Comparison of ENCODE assay signal across 11 mouse cellular contexts in the genomic region with DNA sequence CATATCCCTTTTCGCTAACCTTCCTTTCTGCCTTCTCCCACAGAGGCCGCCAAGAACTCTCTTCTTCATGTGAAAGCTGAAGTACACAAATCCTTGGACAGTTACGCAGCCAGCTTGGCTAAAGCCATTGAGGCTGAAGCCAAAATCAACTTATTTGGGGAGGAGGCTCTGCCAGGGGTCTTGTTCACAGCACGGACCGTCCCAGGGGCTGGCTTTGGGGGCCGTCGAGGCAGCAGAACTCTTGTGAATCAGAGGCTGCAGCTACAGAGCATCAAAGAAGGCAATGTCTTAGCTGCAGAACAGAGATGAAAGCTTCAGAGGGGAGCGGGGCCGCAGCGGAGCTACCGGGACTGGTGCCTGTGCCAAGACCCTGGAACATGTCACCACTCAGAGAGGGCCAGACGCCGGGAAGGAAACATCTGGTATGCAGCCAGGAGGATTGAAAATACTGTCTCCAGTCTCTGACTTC. TPM values are rescaled to one million over a fixed set of nuclear protein-coding genes. Genes with fewer than 3 reads are reported as not detected.
DNase-seq lines count a peak whose midpoint lies in the region; ATAC-seq lines count a peak whose summit lies in the region.
"Had no signal": no experiment of that assay in that cellular context is flagged by ENCODE, and none has a peak within 500 bp of the region (broad histone marks: within the 10 kb centered on the region; RNA-seq: fewer than 3 reads in every experiment).

No protein-coding gene starts in this region.

- no peaks in the 10 kb centered on the region; the same call in 1 of the 2 replicates for H3K36me3 ChIP-seq in heart, embryonic 11.5 days (ENCODE audit: control insufficient read depth, insufficient read depth, low read length)
- H3K36me3 ChIP-seq in intestine, embryonic 15.5 days, result peaks cover 3% of the 10 kb centered on the region; the same call in 1 of the 2 replicates

- no peak overlapping the region for H3K27ac ChIP-seq in heart, embryonic 11.5 days (ENCODE audit: low read depth, low read length)
- H3K27ac ChIP-seq in intestine, embryonic 15.5 days, result peak overlapping the region; percentile 64
- H3K27ac ChIP-seq: neural tube, embryonic 13.5 days had no signal

- H3K27me3 ChIP-seq in heart, embryonic 11.5 days (ENCODE audit: control insufficient read depth, insufficient read depth, low read length), result no peaks in the 10 kb centered on the region
- no peaks in the 10 kb centered on the region for H3K27me3 ChIP-seq in intestine, embryonic 15.5 days (replicated peaks)
- H3K27me3 ChIP-seq: neural tube, embryonic 13.5 days had no signal

- WGBS in heart, embryonic 11.5 days (ENCODE audit: insufficient replicate concordance), result 76% methylated on average over 13 of the region's 13 CpGs
- WGBS in intestine, embryonic 15.5 days, result 63% methylated on average over 13 of the region's 13 CpGs

- no peak overlapping the region for H3K4me3 ChIP-seq in heart, embryonic 11.5 days (ENCODE audit: low read depth, low read length)
- no peak overlapping the region for H3K4me3 ChIP-seq in intestine, embryonic 15.5 days (replicated peaks)
- H3K4me3 ChIP-seq: neural tube, embryonic 13.5 days had no signal

- H3K9me3 ChIP-seq in heart, embryonic 11.5 days (replicated peaks; ENCODE audit: control insufficient read depth, low read length), result no peaks in the 10 kb centered on the region
- H3K9me3 ChIP-seq in intestine, embryonic 15.5 days, result no peaks in the 10 kb centered on the region
- H3K9me3 ChIP-seq: neural tube, embryonic 13.5 days had no signal

- ATAC-seq in heart, embryonic 11.5 days (replicated peaks; ENCODE audit: insufficient number of reproducible peaks, low FRiP score, low TSS enrichment), result no peak
- ATAC-seq in intestine, embryonic 15.5 days, result peak; percentile 45; the same call in 1 of the 2 replicates
- ATAC-seq in erythroid progenitor cell, adult 5-6 weeks (replicated peaks; ENCODE audit: low FRiP score, poor library complexity, severe bottlenecking), result no peak
- ATAC-seq: forebrain, postnatal 0 days had no signal

- H3K4me2 ChIP-seq in heart, embryonic 11.5 days, result no peak overlapping the region
- no peak overlapping the region for H3K4me2 ChIP-seq in intestine, embryonic 15.5 days (replicated peaks)
- H3K4me2 ChIP-seq: neural tube, embryonic 13.5 days had no signal

- peak; percentile 68 to 76 for DNase-seq in heart, adult 18-20 months
- DNase-seq in urinary bladder, postnatal 14 days (ENCODE audit: low spot score), result peak; percentile 44
- no peak for DNase-seq in urinary bladder, adult 2 months (ENCODE audit: low spot score)
- DNase-seq in testis, postnatal 10 days (ENCODE audit: low spot score), result peak; percentile 53
- no peak for DNase-seq in kidney, postnatal 25 days
- DNase-seq: cerebellum, adult 11-12 months; forebrain, postnatal 0 days had no signal

- no peak overlapping the region for H3K9ac ChIP-seq in heart, embryonic 11.5 days (ENCODE audit: low read depth, low read length)
- no peak overlapping the region for H3K9ac ChIP-seq in intestine, embryonic 15.5 days
- H3K9ac ChIP-seq: forebrain, postnatal 0 days; neural tube, embryonic 13.5 days had no signal

- 0 out of 2 replicates have a peak, but pooled peaks cover 4% of the 10 kb centered on the region for H3K4me1 ChIP-seq in heart, embryonic 11.5 days (ENCODE audit: control insufficient read depth, insufficient read depth, low read length)
- peaks cover 7% of the 10 kb centered on the region for H3K4me1 ChIP-seq in intestine, embryonic 15.5 days (replicated peaks)

RNA-seq across cellular contexts. Expression of a gene that starts 25.8 kb away (rescaled TPM):
- 1 to 10 TPM; 1.2 TPM for total RNA-seq in heart, adult 18-20 months (2021)
- 0.79 and 1.1 TPM in 2 replicates for polyA plus RNA-seq in heart, embryonic 11.5 days (2014; fragmentation: Nextera tagmentation; extraction: Ambion mirVana)
- polyA plus RNA-seq in urinary bladder, adult 2 months (2012; rRNA removed), result 6.6 and 8.9 TPM in 2 replicates
- 0.92 TPM in 2 replicates for polyA plus RNA-seq in intestine, embryonic 15.5 days (2015; fragmentation: Nextera tagmentation; extraction: Ambion mirVana)
- not detected in 2 replicates for total RNA-seq in erythroid progenitor cell, adult 5-6 weeks (2015; ENCODE audit: low replicate concordance)
- 0.26 TPM in 1 of 2 replicates, not detected in the other for total RNA-seq in erythroid progenitor cell, adult 5-6 weeks (2017; ENCODE audit: low replicate concordance)

Comparison
In these comparisons a context has a peak if more than half of its experiments do, and no peak if none do; other contexts are left out.
1. DNase-seq: peak in heart, adult 18-20 months (2 of 2), urinary bladder, postnatal 14 days (single experiment) and testis, postnatal 10 days (single experiment); none in urinary bladder, adult 2 months (single experiment) and kidney, postnatal 25 days (0 of 2).